Mouse (Mus musculus) myocyte (in vitro differentiated cells): ENCODE measurements around the gene Entpd7.

Experiments
- POLR2A ChIP-seq: IDR thresholded peaks from one replicate; pipeline ENCODE4 v1.6.1; 2011; ENCODE audit warnings: low read depth, mild to moderate bottlenecking, control low read depth, moderate library complexity; ENCODE audit not compliant: insufficient read length
- POLR2AphosphoS2 ChIP-seq: IDR thresholded peaks from one replicate; pipeline ENCODE4 v1.6.1; 2011; ENCODE audit warnings: low read depth, control low read depth; ENCODE audit not compliant: insufficient read length
- USF1 ChIP-seq: IDR thresholded peaks from one replicate; pipeline ENCODE4 v1.6.1; 2011; ENCODE audit warnings: low read depth, mild to moderate bottlenecking, control low read depth, moderate library complexity

- TF ChIP-seq POLR2A (no peak), POLR2AphosphoS2 (no peak), USF1 (no peak)
Observed at GRCm38 (mm10) chr19:43692815-43693214, 3.3 kb downstream of the Entpd7 start.
